Mouse (Mus musculus): ENCODE data around the gene Rab4b.

Rab4b gene

DNA sequence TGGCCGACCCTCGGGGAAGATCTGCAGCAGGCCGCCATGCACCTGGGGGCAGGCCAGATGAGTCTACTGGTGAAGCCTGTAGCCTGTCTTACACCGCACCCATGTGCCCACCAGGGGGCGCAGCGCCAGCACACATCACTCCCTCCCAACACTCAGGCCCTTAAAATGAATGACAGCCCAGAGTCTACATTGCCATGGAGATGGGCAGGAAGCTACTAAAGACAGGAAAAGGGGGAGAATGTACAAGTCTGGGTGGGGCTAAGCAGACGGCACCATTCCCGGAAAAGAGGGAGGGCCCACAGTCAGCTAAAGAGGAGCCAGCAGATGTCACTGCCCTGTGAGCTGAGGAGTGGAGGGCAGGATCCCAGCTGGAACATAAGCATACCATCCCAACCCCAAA is 18.8 kb downstream of the Rab4b start:
- peak; percentile 62 for DNase-seq (ENCODE audit: low read depth, low spot score)

DNA sequence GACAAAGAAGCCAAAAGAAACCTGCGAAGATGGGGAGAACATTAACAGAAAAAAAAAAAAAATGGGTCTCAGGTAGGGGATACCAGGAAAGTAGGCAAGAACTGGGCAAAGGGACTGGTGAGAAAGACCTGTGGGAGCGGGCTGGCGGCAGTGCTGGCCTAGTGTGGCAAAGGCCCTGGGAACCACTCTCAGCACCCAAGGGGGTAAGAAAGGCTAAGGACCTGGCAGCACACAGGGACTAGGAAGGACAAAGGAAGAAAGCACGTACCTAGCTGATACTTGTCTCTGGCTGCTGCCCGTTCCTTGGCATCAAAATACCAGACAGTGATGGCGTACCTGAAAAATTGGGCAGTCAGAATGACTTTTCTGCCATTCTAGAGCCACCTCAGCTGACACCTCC is 19.4 kb downstream of the Rab4b start:
- no peak for DNase-seq (ENCODE audit: low read depth, low spot score)

- DNase-seq (ENCODE audit: low read depth, low spot score): no peak
Observed at GRCm38 (mm10) chr7:27158171-27158570, 20.5 kb downstream of the Rab4b start.

- no peak for DNase-seq (ENCODE audit: low read depth, low spot score)
Observed at GRCm38 (mm10) chr7:27156005-27156404, 22.7 kb downstream of the Rab4b start.

GRCm38 (mm10) chr7:27153205-27153764 is 25.4 kb downstream of the Rab4b start, which contains the start of gene Cyp2t4:
Cyp2t4 (plus strand) TSS chr7:27153714.
- no peak for DNase-seq (ENCODE audit: low read depth, low spot score)

- no peak for DNase-seq (ENCODE audit: low read depth, low spot score)
Observed at GRCm38 (mm10) chr7:27136410-27136996, 42.2 kb downstream of the Rab4b start.

DNA sequence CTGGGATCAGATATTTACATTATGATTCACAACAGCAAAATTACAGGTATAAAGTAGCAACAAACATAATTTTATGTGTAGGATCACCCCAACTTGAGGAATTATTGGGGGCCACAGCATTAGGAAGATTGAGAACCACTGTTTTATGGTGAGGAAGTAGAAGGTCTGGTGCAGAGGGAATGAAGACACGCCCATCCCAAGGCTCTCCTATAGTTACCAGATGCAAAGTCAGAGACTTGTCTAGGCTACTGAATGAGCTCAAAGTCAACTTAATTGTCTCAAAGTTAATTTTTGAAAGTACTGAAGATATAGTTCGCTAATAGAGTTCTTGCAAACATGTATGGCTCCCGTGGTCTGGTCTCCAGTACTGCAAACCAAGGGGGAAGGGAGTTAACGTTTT is 44.9 kb downstream of the Rab4b start:
- no peak for DNase-seq (ENCODE audit: low read depth, low spot score)

GRCm38 (mm10) chr7:27133156-27133555 is 45.5 kb downstream of the Rab4b start:
- no peak for DNase-seq (ENCODE audit: low read depth, low spot score)

GRCm38 (mm10) chr7:27132588-27132987 is 46.1 kb downstream of the Rab4b start:
- DNase-seq (ENCODE audit: low read depth, low spot score): peak; percentile 15

- DNase-seq (ENCODE audit: low read depth, low spot score): no peak
Observed at GRCm38 (mm10) chr7:27131387-27131786, 47.3 kb downstream of the Rab4b start.

DNA sequence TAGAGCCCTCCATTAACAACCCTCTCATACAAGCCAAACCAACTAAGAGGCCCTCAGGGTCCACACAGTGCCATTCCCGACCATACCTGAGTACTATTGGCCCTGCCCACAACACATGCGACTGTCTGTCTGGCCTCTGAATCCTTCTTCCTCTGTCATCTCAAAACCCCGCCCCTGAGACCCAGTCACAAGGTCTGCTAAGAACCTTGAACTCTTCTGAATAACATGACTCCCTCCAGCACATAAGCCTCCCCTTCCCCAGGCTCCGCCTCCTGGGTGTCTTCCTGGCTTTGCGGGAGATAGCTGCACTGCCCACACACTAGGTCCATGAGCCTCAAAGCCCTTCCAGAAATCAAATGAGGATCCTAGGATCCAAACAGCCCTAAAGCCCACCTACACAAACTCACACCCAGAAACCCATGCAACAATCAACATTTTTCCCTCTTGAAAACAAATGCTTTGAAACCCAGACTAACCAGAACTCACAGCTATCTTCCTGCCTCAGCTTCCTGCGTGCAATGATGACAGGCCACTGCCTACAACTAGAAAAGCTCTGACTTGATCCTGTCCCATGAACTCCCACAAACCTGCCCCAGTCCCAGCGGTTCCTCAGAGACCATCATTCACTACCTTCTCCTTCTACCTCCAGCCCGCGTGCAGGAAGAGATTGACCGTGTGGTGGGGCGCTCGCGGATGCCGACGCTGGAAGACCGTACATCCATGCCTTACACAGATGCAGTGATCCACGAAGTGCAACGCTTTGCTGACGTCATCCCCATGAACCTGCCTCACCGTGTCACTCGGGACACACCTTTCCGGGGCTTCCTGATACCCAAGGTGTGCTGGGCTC is 48.0 kb downstream of the Rab4b start:
- DNase-seq (ENCODE audit: low read depth, low spot score): no peak

DNA sequence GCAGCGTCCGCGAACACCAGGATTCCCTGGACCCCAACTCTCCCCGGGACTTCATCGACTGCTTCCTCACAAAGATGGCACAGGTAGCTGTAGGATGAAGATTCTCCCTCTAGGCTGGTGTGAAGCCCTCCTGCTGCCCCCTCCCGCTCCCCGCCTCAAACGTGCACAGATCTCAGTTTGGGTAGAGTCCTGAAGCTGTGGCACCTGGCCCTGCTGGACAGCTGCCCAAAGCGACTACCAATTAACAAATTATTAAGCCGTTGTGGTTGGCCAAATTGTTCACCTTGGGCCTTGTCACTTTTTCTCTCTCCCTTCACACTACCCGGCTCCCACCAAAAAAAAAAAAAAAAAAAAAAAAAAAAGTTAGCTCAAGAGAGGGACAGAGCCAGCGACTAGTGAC is 48.9 kb downstream of the Rab4b start:
- no peak for DNase-seq (ENCODE audit: low read depth, low spot score)

GRCm38 (mm10) chr7:27128946-27129345 is 49.8 kb downstream of the Rab4b start:
- no peak for DNase-seq (ENCODE audit: low read depth, low spot score)

DNA sequence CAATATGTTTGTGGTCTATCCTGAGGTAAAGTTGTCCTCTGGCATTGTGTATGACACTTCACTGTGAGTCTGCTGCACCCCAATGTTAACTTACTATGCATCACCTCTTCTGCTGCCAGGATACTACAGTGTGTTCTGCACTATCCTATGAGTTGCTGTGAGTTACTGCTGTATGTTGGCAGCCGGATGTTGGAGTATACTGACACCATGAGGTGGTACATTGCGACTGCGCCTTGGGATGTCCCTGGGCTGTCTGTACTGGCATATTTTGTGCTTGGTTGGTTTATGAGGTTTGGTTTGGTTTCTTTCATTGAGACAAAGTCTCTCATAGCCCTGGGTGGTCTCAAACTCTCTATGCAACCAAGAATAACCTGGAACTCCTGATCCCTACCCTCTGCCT is 50.5 kb downstream of the Rab4b start:
- no peak for DNase-seq (ENCODE audit: low read depth, low spot score)

DNA sequence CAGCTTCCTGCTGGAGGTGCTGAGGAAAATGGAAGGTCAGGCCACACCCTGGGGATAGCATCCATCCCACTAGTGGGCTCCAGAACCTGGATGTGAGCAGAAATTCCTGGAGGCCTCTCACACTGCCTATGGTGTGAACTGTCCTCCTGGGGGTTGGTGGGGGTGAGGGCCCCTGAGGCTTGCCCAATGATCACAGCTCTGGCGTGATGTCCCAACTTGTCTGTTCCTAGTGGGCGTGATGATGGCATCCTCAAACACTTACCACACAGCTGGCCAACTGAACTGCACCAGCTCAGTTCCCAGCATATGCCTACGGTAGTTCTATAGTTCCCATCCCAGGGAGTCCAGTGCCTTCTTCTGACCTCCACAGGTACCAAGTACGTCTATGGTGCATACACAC is 53.7 kb downstream of the Rab4b start:
- no peak for DNase-seq (ENCODE audit: low read depth, low spot score)

DNA sequence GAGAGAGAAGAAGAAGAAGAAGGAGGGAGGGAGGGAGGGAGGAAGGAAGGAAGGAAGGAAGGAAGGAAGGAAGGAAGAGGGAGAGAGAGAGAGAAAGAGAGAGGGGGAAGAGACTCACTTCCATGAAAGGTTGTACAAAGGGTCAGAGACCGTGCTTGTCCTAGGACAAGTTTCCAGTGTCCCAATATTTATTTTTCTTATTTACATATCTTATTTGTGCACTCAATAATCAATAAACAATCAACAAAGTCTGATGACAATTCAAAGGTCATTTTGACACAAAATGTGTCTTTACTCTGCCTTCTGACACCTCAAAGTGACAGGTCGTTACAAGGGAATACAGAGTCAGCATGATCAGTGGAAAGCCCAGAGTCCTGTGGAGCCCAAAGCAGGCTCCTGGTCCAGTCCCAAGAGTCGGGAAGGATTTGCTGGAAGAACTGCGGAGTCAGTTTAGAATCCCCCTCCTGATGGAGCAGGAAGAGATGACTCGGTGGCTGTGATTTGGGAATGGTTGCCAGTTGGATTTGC is 54.3 kb downstream of the Rab4b start:
- DNase-seq (ENCODE audit: low read depth, low spot score): no peak

- no peak for DNase-seq (ENCODE audit: low read depth, low spot score)
Observed at GRCm38 (mm10) chr7:27119676-27120075, 59.0 kb downstream of the Rab4b start, which contains the start of gene Cyp2f2. Cyp2f2 (plus strand) TSS chr7:27119909.
